Mouse (Mus musculus) kidney, adult 9 months (tissue): Measurements from ENCODE around the gene Zfp980.
"Not testable (repeated sequence)": the region's sequence is repeated elsewhere in the genome, so short reads cannot be mapped to it uniquely, and the experiment has no call there.

Experiments
- DNase-seq: peaks from one replicate; pipeline ENCODE4 v3.0.0; 2022

The Zfp980 gene

GRCm38 (mm10) chr4:145670385-145670784, at the start of gene Zfp980:
Gene Zfp980 (plus strand): TSS chr4:145670685.
- DNase-seq: not testable (repeated sequence)

GRCm38 (mm10) chr4:145640416-145641185, 29.9 kb upstream of the Zfp980 start:
- DNase-seq: not testable (repeated sequence)

GRCm38 (mm10) chr4:145674286-145674780, 3.8 kb downstream of the Zfp980 start:
- not testable (repeated sequence) for DNase-seq

- peak; percentile 22 for DNase-seq
Observed at GRCm38 (mm10) chr4:145680217-145680616, 9.7 kb downstream of the Zfp980 start.

- DNase-seq: not testable (repeated sequence)
Observed at GRCm38 (mm10) chr4:145680672-145681387, 10.3 kb downstream of the Zfp980 start.

GRCm38 (mm10) chr4:145682021-145682420, 11.5 kb downstream of the Zfp980 start:
- DNase-seq: not testable (repeated sequence)

GRCm38 (mm10) chr4:145683024-145683766, 12.7 kb downstream of the Zfp980 start:
- DNase-seq: not testable (repeated sequence)

- not testable (repeated sequence) for DNase-seq
Observed at GRCm38 (mm10) chr4:145686061-145686460, 15.6 kb downstream of the Zfp980 start.

GRCm38 (mm10) chr4:145744935-145745644, 74.6 kb downstream of the Zfp980 start:
- not testable (repeated sequence) for DNase-seq

- DNase-seq: not testable (repeated sequence)
Observed at GRCm38 (mm10) chr4:145745645-145745991, 75.1 kb downstream of the Zfp980 start.
